Mouse (Mus musculus) monocyte, adult 2 months (primary cell): Measurements from ENCODE around the gene Fam117b.
A peak's percentile ranks its signal among the peaks of the same experiment; 100 is the strongest.

Experiments
- DNase-seq, 2 experiments: peaks; one replicate each; pipeline ENCODE4 v3.0.0; 2022; ENCODE audit warnings: low spot score in 2 of 2, low read depth in 1 of 2

The Fam117b gene

DNA sequence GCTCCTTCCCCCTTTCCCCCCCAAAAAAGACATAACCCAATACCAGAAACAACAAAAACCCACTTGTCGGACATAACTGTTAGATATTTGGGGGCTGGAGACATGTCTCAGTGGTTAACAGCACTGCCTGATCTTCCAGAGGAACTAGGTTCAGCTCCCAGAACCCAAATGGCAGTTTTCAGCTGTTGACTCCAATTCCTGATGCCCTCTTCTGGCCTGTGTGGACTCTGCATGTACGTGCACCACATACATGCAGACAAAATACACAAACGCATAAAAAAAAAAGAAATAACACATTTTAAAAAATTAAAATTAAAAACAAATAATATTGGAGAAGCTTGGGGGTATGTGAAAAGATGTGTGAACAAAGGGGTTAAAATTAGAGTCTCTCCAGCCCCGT lies 54.5 kb downstream of the Fam117b start:
- DNase-seq, result no peak

DNA sequence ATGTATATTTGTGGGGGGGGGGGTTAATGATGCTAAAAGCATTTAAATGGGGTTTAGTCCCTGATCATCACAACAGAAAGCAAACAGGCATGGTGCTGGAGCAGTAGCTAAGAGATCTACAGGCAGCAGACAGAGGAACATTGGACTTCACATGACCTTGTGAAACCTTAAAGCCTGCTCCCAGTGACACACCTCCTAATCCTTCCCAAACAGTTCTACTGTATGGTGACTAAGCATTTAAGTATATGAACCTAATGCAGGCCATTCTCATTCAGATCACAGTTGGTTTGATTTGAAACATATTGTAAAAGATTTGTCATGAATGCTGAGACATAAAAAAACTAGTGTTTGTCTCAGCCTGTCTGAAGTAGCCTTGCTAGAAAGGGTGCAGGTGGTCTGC lies 73.8 kb downstream of the Fam117b start:
- DNase-seq, result no peak

DNA sequence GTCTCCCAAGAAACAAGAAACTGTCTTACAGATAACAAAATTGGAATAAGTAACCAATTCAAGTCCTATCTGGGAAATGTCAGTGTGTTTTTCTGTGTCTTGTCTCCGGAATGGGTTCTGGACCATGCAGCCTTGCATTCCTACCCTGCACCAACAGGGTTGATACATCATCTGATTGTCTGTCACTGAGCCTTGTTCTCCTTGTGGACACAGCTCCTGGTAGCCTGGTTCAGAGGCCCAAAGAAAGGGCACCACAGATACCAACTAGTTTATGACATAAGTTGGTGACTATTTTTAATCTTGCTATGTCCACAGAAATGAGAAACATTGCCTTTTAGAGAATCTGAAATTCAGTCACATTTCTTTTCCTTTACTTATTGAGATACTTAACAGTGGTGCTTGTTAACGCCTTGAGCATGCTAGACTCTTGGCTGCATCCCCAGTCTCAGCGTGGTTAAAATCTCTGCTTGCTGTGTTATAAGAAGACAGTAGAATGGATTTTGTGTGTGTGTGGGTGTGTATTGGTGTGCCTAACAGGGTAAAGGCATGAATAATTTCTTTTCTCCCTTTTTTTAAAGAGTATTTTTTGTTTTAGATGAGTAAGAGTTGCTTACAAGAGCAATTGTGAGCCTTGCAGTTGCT lies 74.7 kb downstream of the Fam117b start:
- DNase-seq, result no peak

DNA sequence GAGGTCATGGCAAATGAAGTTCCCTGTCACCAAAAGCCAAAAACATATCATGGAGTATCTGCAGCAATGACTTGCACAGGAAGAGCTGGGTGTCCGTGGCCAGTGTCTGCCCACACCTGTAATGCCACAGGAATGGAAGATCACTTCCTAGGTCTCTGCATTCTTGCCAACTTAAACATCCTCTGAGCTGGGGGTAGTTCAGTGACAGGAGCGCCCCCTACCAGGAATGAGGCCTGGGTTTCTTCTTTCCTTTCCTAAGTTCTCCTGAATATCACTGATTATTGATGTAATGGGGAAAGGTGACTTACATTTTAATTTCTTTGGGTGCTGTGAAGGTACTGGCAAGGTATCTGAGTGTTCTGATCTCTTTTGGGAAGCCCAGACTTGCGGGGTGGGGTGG lies 82.8 kb downstream of the Fam117b start:
- no peak for DNase-seq

DNA sequence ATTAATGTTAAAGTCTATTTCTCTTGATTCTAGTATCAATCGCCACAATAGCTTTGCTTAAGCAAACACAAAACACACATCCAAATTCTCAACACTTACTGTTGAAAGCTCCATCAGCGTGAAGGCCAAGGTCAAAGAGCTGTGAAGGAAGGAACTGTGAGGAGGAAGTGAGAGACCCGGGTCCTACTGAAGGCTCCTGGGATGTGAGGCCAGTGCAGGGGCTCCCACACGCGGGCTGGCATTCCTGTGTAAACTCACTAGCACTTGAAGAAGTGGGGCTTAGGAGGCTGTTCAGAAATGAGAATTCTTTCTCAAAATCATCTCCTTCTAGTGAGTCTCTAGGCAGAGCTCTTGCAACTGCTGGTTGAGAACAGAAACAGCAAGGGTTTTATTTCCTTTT lies 84.5 kb downstream of the Fam117b start:
- no peak for DNase-seq

DNA sequence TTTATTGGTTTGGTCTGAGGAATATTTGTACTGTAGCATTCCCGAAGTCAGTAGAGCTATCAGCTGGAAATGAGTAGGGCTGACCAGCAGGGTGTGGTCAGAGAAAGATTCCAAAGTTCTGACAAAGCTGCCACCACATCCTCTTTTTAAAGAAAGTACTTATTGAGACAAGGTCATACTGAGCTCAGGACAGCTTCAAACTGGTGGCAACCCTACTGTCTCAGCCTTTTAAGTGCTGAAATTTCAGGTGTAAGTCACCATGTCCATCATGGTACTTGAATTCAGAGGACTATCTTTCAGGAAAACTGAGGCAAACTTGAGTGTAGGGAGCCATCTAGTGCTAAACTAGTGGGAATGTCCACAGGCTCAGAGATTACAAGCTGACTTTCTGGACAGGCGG lies 87.5 kb downstream of the Fam117b start:
- no peak for DNase-seq

DNA sequence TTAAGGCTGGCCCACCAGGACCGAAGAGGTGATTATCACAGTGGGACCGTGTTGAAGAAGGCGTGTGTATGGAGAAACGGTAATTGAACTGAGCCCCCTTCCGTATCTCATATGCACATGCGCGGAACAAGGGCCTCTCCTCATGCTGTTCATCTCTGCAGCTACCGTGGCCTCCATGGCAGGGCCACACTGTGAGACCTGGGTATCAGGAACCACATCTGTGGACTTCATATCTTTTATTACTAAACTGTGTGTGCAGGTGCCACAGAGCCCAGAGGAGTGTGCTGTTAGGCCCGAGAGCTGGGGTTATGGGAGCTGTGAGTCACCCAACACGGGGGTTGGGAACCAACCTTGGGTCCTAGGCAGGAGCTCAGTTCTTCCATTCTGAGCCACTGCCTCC lies 94.5 kb downstream of the Fam117b start:
- DNase-seq, result no peak

DNA sequence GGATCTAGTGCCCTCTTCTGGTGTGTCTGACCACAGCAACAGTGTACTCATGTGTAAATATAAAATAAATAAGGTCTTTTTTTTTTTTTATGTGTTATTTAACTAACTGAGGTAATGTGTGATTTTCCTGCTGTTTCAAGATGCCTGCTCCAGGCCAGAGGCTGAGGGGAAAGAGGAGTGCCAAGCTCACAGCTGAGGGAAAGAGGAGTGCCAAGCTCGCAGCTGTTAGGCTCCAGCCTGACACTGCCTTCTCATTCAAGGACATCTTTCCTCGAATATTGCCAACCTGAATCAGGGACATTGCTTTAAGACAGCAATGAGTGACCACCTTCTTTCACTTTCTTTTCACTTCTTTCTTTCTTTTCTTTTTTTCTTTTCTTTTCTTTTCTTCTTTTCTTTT lies 95.9 kb downstream of the Fam117b start:
- DNase-seq, result no peak

DNA sequence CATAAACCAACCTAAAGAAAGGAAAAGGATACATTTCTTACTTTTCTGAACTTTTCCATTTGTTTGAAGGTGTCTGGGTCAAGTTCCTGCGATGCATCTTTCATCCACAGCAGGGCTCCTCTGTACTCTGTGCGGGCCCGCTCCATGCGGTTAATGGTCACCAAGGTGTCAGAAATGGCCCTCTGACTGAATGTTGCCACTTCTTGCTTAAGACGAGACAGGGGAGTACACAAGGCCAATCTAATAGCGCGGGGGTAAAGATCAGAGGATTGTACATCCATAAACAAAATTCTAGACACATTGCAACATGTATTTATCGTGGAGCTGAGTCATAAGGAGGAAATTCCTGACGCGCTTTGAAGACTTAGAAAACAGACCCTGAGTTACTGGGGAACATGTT lies 101.0 kb downstream of the Fam117b start:
- DNase-seq, result no peak

DNA sequence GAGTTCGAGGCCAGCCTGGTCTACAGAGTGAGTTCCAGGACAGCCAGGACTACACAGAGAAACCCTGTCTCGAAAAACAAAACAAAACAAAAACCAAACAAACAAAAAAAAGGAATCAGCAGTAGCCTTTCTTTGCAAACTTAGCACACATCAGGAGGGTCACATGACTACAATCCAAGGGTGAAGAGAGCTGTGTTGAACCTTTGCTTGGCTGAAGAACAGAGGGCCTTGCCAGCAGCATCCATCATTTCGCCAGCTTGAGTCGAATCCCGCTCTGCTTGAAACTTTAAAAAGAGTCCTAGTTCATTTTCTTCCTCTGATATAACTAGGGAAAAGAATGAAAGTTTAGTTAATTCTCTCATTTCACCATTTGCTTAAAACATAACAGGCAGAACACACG lies 102.7 kb downstream of the Fam117b start:
- DNase-seq, result no peak

DNA sequence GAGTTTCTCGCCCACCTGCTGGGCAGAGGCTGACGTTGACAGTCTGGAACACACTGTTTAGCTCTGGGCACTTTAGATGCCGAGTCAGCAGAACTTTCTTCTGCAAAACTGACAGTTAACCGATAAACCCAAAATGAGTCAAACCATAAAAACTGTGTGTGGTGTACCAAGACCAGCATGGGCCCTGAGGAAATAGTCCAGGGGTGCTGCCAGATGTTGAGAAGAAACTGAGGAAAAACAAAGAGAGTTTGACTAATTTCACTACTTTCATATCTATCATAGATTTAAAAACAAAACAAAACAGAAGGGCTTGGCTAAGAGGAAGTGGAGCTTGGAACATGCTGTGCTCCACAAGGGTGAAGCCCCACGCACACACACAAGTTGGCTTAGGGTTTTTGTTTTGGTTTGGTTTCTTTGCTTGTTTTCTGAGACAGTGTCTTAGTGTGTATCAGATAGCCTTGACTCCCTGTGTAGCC lies 103.4 kb downstream of the Fam117b start:
- DNase-seq, result peak in 1 of 2 experiments; percentile 3

DNA sequence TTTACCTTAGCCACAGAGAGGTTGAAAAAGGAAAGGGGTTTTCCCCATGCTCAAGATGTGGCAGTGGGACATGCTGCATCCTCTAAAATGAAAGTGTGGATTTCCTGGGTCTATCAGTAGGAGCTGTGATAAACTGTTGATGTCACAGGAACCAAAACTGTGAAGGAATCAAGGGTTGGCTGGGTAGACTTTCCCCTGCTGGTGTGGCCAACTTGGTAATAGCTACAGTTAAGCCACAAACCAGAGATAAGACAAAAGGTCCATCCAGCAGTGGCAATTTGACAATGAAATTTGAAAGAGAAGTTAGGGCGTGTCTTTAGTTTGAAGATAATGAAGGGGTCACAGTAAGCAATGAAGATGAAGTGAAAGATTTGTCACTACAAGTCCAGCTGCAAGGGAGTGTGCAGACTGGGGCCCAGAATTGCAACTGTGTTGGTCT lies 104.2 kb downstream of the Fam117b start:
- no peak for DNase-seq
